Mouse (Mus musculus): ENCODE data around the gene Efna2. TPM values are rescaled to one million over a fixed set of nuclear protein-coding genes. Genes with fewer than 3 reads are reported as not detected.

Gene Efna2
- polyA plus RNA-seq, 1 experiment from 2014 or later, result 7.4 TPM

DNA sequence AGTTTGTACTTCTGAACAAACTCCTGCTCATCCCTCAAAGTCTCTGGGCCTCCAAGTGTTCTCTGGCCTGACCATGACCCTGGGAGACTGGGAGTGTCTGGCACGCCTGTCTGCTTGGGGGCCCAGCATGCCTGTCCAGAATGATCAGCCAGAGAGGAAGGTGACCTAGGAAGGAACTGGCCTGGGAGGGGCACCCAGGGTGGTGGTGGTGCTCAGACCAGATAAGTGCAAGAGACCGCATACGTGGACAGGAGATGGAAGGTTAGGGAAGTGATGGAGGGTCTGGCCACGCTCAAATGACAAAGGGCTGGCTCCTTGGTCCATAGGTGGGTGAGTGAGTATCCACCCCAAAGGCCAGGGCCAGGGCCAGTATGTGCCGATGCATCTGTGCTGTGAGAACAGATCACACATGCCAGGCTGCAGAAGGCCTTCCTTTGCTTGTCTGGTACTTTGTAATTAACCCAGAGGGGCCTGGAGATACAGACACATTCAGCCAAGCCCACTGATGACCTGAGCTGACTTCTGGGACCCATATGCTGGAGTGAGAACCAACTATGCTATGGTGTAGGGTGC, 32.0 kb upstream of the Efna2 start:
- H3K4me2 ChIP-seq (ENCODE audit: low read depth, low read length), result peak overlapping the region; percentile 56
- 60% methylated on average over 5 of the region's 5 CpGs for WGBS
- H3K9ac ChIP-seq (ENCODE audit: low read depth, low read length), result peak overlapping the region; percentile 87
- no peaks in the 10 kb centered on the region for H3K9me3 ChIP-seq (ENCODE audit: control insufficient read depth, low read length)
- peaks cover 19% of the 10 kb centered on the region for H3K36me3 ChIP-seq (ENCODE audit: control insufficient read depth, insufficient read depth, low read length)
- peaks cover 57% of the 10 kb centered on the region for H3K4me1 ChIP-seq (ENCODE audit: control insufficient read depth, insufficient read depth, low read length)
- no peak for ATAC-seq
- peak overlapping the region; percentile 96 for H3K4me3 ChIP-seq (ENCODE audit: low read length)
- H3K27me3 ChIP-seq (replicated peaks; ENCODE audit: control insufficient read depth, insufficient read depth, low read length), result no peaks in the 10 kb centered on the region
- peak overlapping the region; percentile 100 for H3K27ac ChIP-seq (ENCODE audit: low read length)

DNA sequence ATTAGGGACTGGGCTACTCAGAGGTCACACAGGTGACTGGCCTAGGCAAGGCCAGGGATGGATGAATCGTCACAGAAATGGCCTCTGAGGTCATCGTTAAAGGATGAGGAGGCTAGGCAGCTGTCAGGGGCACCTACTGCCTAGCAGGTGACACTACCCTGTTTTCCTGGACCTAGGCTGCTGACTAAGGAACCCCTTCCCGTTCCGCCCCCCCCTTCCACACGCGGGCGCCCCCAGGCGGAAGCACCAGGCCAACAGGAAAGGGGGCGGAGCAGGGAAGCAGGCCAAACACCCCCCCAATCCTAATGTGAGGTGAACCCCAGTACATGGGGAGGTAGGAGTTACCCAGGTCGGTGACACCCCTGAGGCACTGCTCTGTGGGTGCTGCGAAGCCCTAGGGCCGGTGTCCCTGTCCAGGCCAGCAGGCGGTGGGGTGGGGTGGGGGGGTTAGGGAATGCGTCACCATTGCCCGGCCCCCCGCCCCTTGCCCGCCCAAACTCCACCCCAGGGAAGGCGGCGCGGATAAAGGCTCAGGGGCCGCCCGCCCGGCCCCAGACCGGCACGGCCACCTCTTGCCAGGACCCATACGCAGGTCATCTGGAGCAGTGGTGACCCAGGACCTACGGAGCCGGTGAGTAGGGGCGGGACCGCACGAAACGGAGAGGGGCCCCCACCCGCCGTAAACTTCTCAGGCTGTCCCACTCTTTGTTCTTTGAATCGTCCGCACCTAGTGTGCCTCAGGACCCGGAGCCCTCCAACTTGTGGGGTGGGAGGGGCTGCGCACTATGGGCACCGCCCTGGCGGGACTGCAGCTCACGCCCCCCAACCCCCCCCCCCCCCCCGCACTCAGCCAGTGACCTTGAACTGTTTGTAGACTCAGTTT, 31.3 kb upstream of the Efna2 start, which contains the start of gene Midn:
TSS of gene Midn (plus strand) at position 554 of the 883 bp plus-strand sequence.
- H3K4me3 ChIP-seq (ENCODE audit: low read length), result peak within 1 kb of the TSS; percentile 96
- H3K9ac ChIP-seq (ENCODE audit: low read depth, low read length), result peak within 1 kb of the TSS; percentile 87
- H3K36me3 ChIP-seq (ENCODE audit: control insufficient read depth, insufficient read depth, low read length), result peaks cover 19% of the 10 kb centered on the region
- H3K27ac ChIP-seq (ENCODE audit: low read length), result peak within 1 kb of the TSS; percentile 100
- peaks cover 60% of the 10 kb centered on the region for H3K4me1 ChIP-seq (ENCODE audit: control insufficient read depth, insufficient read depth, low read length)
- peak; percentile 54 for ATAC-seq
- no peaks in the 10 kb centered on the region for H3K27me3 ChIP-seq (replicated peaks; ENCODE audit: control insufficient read depth, insufficient read depth, low read length)
- under 1% methylated on average over 36 of the region's 42 CpGs for WGBS
- no peaks in the 10 kb centered on the region for H3K9me3 ChIP-seq (ENCODE audit: control insufficient read depth, low read length)
- H3K4me2 ChIP-seq (ENCODE audit: low read depth, low read length), result peak within 1 kb of the TSS; percentile 56

DNA sequence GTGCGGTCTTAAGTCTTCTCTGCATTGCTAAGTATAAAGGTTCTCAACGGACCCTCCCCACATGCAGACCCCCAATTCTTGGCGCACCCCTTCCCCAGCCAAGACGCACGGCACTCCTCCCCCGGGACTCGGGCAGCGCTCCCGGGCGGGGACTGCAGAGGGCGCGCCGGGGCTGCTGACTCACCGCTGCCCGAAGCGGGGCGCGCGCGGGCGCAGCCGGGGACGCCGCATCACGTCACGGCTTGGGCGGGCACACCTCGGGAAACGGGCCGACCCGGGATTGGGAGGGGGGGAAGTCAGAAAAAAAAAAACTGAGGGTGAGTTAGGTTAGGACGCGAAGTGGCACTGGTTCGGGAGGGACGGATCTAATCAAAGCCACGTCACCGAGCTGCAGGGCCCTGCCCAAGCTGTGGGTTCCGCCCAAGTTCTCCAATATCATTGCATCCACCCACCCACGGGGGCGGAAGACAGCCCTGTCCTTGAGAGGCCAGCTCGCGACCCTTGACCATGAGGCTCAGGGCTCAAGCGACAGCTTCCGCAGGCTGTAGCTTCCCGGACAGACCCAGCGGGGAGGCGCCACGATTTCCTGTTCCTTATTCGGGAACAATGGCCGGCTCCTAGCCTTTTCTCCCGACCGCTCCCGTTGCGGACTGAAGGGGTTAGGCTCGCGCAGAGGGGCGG, 30.5 kb upstream of the Efna2 start:
- H3K27ac ChIP-seq (ENCODE audit: low read length), result peak overlapping the region; percentile 100
- no peaks in the 10 kb centered on the region for H3K9me3 ChIP-seq (ENCODE audit: control insufficient read depth, low read length)
- WGBS, result under 1% methylated on average over 56 of the region's 57 CpGs
- ATAC-seq, result peak; percentile 54
- peak overlapping the region; percentile 87 for H3K9ac ChIP-seq (ENCODE audit: low read depth, low read length)
- peaks cover 62% of the 10 kb centered on the region for H3K4me1 ChIP-seq (ENCODE audit: control insufficient read depth, insufficient read depth, low read length)
- peak overlapping the region; percentile 96 for H3K4me3 ChIP-seq (ENCODE audit: low read length)
- peaks cover 23% of the 10 kb centered on the region for H3K36me3 ChIP-seq (ENCODE audit: control insufficient read depth, insufficient read depth, low read length)
- peak overlapping the region; percentile 56 for H3K4me2 ChIP-seq (ENCODE audit: low read depth, low read length)
- no peaks in the 10 kb centered on the region for H3K27me3 ChIP-seq (replicated peaks; ENCODE audit: control insufficient read depth, insufficient read depth, low read length)

DNA sequence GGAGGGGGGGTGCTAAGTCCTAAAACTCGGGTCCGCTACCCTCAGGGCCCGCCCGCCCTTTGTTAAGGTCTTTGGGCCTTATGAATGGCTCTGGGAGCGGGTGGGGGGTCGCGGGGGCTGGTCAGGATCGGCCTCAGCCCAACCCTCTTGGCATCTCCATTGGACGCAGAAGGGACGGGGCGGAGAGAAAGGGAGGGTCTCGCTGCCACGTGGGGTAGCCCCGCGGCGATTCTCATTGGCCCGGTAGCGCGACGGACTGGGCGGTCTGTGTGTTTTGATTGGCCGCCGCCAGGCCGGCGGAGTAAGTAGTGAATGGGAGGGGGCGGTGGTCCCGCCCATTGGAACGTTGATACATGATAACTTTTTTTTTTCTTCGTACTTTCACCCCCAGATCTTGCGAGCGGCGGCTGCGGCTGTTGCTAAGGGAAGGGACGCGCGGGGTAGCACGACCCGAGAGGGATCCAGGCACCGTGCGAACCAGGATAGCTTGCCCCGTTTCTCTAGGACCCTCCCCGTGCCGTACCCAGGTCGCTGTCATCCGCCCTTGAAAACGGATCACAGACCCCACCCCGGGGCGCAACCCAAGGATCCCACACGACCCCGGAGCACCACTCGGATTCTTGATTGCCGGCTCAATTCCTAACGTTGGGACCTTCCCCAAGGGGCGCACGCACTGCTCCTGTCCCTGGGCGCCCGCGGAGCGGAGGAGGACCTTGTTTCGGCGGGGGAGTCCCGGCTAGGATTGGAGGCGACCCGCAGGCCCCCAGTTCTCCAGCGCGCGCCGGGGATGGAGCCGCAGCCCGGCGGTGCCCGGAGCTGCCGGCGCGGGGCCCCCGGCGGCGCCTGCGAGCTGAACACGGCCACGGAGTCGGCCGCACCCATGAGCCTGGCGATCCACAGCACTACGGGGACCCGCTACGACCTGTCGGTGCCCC, 29.7 kb upstream of the Efna2 start:
- peaks cover 64% of the 10 kb centered on the region for H3K4me1 ChIP-seq (ENCODE audit: control insufficient read depth, insufficient read depth, low read length)
- H3K36me3 ChIP-seq (ENCODE audit: control insufficient read depth, insufficient read depth, low read length), result peaks cover 26% of the 10 kb centered on the region

DNA sequence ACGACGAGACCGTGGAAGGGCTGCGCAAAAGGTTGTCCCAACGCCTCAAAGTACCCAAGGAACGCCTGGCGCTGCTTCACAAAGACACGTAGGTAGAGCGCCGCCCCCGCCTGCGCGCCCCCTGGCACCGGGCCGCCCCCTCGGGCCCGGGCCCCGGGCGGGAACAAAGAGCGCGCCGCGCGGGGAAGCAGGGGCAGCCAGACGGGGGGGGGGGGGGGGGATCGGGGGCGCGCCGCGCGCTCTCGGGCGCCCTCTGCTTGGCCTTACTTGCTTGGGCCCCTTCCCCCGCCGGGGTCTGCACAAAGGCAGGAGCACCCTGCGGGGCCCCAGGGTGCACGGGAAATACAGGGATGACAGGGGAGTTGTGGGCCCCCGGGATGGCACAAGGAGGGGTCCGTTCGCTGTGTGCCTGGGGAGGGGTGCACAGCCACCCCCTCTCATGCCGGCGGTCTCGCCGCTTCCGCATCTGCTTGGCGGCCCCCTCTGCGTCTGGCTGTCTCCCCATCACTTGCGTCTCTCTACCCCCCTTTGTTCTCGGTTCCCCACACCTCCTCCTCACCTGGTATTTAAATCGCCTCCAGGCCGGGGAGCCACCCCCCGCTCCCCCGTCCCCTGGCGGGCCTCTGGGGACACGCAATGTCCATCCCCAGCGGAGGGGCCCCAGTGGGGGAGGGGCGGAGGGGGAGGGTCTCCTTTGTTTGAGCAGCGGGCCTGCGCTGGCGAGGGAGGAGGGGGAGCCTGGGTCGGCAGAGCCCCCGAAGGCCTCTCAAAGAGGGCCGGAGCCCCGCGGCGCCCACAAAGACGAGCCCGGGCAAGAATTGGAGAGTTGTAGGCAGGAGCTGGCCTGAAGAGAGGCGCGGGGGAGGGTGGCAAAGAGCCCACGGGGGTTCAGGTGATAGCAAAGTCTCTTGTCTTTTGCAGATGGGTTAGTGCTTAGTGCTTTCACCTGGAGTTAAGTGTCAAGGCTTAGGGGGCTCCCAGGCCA, 28.8 kb upstream of the Efna2 start:
- peak overlapping the region; percentile 99 for H3K27ac ChIP-seq (ENCODE audit: low read length)
- H3K4me1 ChIP-seq (ENCODE audit: control insufficient read depth, insufficient read depth, low read length), result peaks cover 66% of the 10 kb centered on the region
- ATAC-seq, result no peak
- H3K27me3 ChIP-seq (replicated peaks; ENCODE audit: control insufficient read depth, insufficient read depth, low read length), result no peaks in the 10 kb centered on the region
- H3K4me3 ChIP-seq (ENCODE audit: low read length), result peak overlapping the region; percentile 96
- peak overlapping the region; percentile 83 for H3K4me2 ChIP-seq (ENCODE audit: low read depth, low read length)
- under 1% methylated on average over 52 of the region's 71 CpGs for WGBS
- no peaks in the 10 kb centered on the region for H3K9me3 ChIP-seq (ENCODE audit: control insufficient read depth, low read length)
- H3K36me3 ChIP-seq (ENCODE audit: control insufficient read depth, insufficient read depth, low read length), result peaks cover 30% of the 10 kb centered on the region
- peak overlapping the region; percentile 98 for H3K9ac ChIP-seq (ENCODE audit: low read depth, low read length)

More for the DNA sequence above, 29.7 kb upstream of the Efna2 start:
- Histone ChIP-seq H3K4me2 (ENCODE audit: low read depth, low read length) (peak overlapping the region; percentile 83), H3K27me3 (replicated peaks; ENCODE audit: control insufficient read depth, insufficient read depth, low read length) (no peaks in the 10 kb centered on the region), H3K9me3 (ENCODE audit: control insufficient read depth, low read length) (no peaks in the 10 kb centered on the region), H3K27ac (ENCODE audit: low read length) (peak overlapping the region; percentile 100), H3K4me3 (ENCODE audit: low read length) (peak overlapping the region; percentile 96), H3K9ac (ENCODE audit: low read depth, low read length) (peak overlapping the region; percentile 98)
- ATAC-seq, result peak; percentile 72
- WGBS, result under 1% methylated on average over 88 of the region's 88 CpGs

DNA sequence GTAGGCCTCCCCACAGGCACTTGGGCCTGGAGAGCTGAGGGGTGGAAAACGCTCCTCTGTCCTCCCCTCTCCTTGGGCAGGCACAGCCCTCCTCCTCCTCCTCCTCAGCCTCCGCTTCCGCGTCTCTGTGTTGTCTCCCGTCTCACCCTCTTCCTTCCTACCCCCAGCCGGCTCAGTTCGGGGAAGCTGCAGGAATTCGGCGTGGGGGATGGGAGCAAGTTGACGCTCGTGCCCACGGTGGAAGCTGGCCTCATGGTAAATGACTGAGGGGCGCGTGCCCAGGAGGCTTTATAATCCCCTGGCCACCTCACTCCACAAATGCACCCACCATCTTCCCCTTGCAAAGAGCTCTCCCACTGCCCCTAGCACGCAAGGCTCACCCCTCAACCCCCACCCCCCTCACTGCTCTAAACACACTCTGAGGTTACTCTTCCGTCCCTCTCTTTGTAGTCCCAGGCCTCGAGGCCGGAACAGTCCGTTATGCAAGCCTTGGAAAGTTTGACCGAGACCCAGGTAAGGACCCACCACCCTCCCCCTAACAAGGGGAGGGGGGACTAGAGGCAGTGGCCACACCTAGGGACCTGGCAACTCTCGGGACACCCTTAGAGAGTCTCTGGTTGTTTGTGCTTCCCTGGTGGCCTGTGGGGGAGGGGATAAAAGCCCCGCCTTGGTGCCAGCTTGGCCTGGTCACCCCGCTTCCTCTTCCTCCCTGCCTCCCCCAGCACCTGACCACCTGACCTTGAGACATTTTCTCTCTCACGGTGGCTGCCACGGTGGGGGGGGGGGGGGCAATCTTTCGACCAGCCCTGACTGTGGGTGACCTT, 27.9 kb upstream of the Efna2 start:
- WGBS, result under 1% methylated on average over 26 of the region's 26 CpGs
- H3K4me1 ChIP-seq (ENCODE audit: control insufficient read depth, insufficient read depth, low read length), result peaks cover 63% of the 10 kb centered on the region
- peak overlapping the region; percentile 99 for H3K27ac ChIP-seq (ENCODE audit: low read length)
- ATAC-seq, result no peak
- H3K9ac ChIP-seq (ENCODE audit: low read depth, low read length), result peak overlapping the region; percentile 98
- peak overlapping the region; percentile 96 for H3K4me3 ChIP-seq (ENCODE audit: low read length)
- H3K36me3 ChIP-seq (ENCODE audit: control insufficient read depth, insufficient read depth, low read length), result peaks cover 27% of the 10 kb centered on the region
- H3K27me3 ChIP-seq (replicated peaks; ENCODE audit: control insufficient read depth, insufficient read depth, low read length), result no peaks in the 10 kb centered on the region
- no peaks in the 10 kb centered on the region for H3K9me3 ChIP-seq (ENCODE audit: control insufficient read depth, low read length)
- H3K4me2 ChIP-seq (ENCODE audit: low read depth, low read length), result peak overlapping the region; percentile 83

DNA sequence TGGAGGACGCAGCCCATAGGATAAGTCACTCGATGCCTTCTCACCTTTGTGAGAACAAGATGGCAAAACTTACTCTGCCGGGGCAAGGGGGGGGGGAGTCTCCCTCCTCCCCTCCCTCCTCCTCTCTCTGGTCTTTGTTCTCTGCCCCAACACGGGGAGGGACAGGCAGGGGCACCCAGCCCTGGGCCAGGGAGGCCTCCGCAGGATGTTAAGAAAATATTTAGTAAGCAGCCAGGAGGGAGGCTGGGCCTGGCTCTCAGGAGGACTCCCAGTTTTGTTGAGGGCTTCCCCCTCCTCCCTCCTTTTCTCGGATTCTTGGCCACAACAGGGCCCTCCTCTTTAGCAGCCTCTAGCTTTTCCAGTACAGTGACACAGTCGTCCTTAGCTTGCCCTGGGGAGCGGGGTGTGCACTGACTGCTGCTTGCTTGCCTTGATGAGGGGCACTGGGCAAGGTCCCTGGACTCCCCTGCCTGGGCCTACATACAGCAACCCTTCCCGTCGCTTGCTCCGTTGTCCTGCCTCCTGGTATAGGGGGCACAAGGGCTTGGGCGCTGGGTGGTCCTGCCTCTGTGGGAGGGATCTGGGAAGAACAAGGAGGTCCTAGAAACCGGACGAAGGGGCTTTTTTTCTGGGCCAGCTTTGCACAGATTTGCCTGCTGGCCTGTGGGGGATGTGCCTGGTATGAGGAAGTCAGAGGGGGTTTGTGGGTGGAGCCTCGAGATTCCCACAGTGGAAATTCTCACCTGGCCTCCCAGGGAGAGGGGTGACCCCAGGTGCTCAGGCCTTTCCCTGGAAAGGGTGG, 27.0 kb upstream of the Efna2 start:
- Histone ChIP-seq H3K27me3 (replicated peaks; ENCODE audit: control insufficient read depth, insufficient read depth, low read length) (no peaks in the 10 kb centered on the region), H3K4me3 (ENCODE audit: low read length) (peak overlapping the region; percentile 96), H3K9me3 (ENCODE audit: control insufficient read depth, low read length) (no peaks in the 10 kb centered on the region), H3K4me2 (ENCODE audit: low read depth, low read length) (peak overlapping the region; percentile 83), H3K9ac (ENCODE audit: low read depth, low read length) (peak overlapping the region; percentile 98), H3K27ac (ENCODE audit: low read length) (peak overlapping the region; percentile 99), H3K4me1 (ENCODE audit: control insufficient read depth, insufficient read depth, low read length) (peaks cover 63% of the 10 kb centered on the region), H3K36me3 (ENCODE audit: control insufficient read depth, insufficient read depth, low read length) (peaks cover 30% of the 10 kb centered on the region)
- no peak for ATAC-seq
- 3% methylated on average over 15 of the region's 15 CpGs for WGBS
